Mouse (Mus musculus): ENCODE measurements around the gene Tulp2.

DNA sequence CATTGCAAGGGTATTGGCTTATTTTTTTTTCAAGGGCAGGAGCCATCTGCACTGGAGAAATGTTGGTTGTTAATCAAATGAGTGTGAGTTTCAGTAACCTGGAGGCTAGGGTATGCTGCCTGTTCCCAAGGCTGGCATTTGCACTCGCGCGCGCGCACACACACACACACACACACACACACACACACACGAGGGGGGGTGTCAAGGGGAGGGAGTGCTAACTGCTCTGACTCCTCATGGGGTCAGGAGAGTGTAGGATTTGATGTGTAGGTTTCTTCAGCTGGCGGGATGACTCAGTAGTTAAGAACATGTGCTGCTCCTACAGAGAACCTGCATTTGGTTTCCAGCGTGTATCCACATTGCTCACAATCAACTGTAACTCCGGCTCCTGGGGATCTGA is 9.1 kb downstream of the Tulp2 start:
- no peak for TF ChIP-seq CTCF (conservative IDR thresholded peaks at IDR 0.05; ENCODE audit: low read length)
- no peak for TF ChIP-seq POU5F1 (IDR thresholded peaks at IDR 0.05; ENCODE audit: borderline replicate concordance, low read length)

All from E14TG2a.4 (cell line).